Mouse (Mus musculus): ENCODE results near the gene Aqp9. TPM values are rescaled to one million over a fixed set of nuclear protein-coding genes. Genes with fewer than 3 reads are reported as not detected.

The Aqp9 gene
- polyA plus RNA-seq, 1 experiment from 2014 or later: not detected

Other genes with a start within 250 kb of the Aqp9 start
- gene Lipc, start 216.5 kb downstream of the Aqp9 start, polyA plus RNA-seq (2014; fragmentation: Nextera tagmentation; extraction: Ambion mirVana): not detected in 2 replicates
- 11.6 and 16.0 TPM in 2 replicates for gene Aldh1a2, start 47.1 kb upstream of the Aqp9 start, polyA plus RNA-seq (2014; fragmentation: Nextera tagmentation; extraction: Ambion mirVana)